Mouse (Mus musculus): ENCODE results near the gene Sprr2b.
"Not testable (repeated sequence)": the region's sequence is repeated elsewhere in the genome, so short reads cannot be mapped to it uniquely, and the experiment has no call there.

DNA sequence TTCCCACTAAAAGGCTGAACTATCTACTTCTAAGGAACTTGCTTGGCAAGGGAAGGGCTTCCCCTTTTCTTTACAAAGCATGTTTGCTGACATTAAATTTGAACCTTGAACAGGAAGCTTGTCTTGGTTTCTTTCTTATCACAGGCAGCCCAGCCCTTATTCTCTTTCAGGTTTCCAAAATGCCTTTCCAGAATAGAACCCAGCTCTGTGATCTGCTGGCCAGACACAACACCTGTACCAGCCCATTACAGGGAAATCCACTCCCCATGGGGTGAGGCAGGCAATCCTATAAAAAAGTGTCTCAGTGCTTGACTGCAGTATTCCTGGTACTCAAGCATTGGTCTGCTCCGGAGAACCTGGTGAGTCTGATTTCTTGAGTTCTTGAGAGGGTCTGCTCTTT lies 31.3 kb upstream of the Sprr2b start, which contains the start of gene Sprr2a3:
- not testable (repeated sequence) for TF ChIP-seq CTCF, EP300 (IDR thresholded peaks at IDR 0.05; ENCODE audit: low read depth)

Measured in heart, postnatal 0 days (tissue).